Mouse (Mus musculus): ENCODE measurements around the gene Sytl2. TPM values are rescaled to one million over a fixed set of nuclear protein-coding genes. Genes with fewer than 3 reads are reported as not detected.

Sytl2 gene
- total and polyA plus RNA-seq, 3 experiments: not detected

GRCm38 (mm10) chr7:90347779-90348437 is 45.9 kb downstream of the Sytl2 start:
- TF ChIP-seq MEF2A (IDR thresholded peaks at IDR 0.05; ENCODE audit: extremely low read depth, insufficient replicate concordance, low read depth, low read length, poor library complexity, severe bottlenecking): no peak
- no peak for TF ChIP-seq POLR2AphosphoS2 (IDR thresholded peaks at IDR 0.05; ENCODE audit: low read length)
- no peak for TF ChIP-seq MXI1 (IDR thresholded peaks at IDR 0.05; ENCODE audit: low read depth, low read length)
- no peak for TF ChIP-seq TBP (IDR thresholded peaks at IDR 0.05; ENCODE audit: low read depth, low read length)
- no peak for TF ChIP-seq MAFK (IDR thresholded peaks at IDR 0.05; ENCODE audit: borderline replicate concordance, low read depth, low read length)
- no peak for TF ChIP-seq ZMIZ1 (IDR thresholded peaks at IDR 0.05; ENCODE audit: low read depth, low read length)
- TF ChIP-seq ZC3H11A (IDR thresholded peaks at IDR 0.05; ENCODE audit: low read depth, low read length): no peak
- no peak for TF ChIP-seq GABPA (IDR thresholded peaks at IDR 0.05; ENCODE audit: low read depth, low read length)
- TF ChIP-seq USF2 (IDR thresholded peaks at IDR 0.05; ENCODE audit: borderline replicate concordance in 1 of 2, insufficient read depth in 1 of 2, low read depth in 1 of 2, low read length in 2 of 2): no peak
- TF ChIP-seq NELFE (IDR thresholded peaks at IDR 0.05; ENCODE audit: low read depth, low read length): no peak
- no peak for TF ChIP-seq SIN3A (IDR thresholded peaks at IDR 0.05; ENCODE audit: low read length)
- TF ChIP-seq CTCF (IDR thresholded peaks at IDR 0.05 in 2 of 3, conservative IDR thresholded peaks at IDR 0.05 in 1 of 3; ENCODE audit: control insufficient read depth in 1 of 3, insufficient read depth in 1 of 3, low read depth in 2 of 3, low read length in 3 of 3, poor library complexity in 1 of 3, severe bottlenecking in 1 of 3): no peak
- no peak for DNase-seq (ENCODE audit: low read depth, low spot score)

GRCm38 (mm10) chr7:90349014-90349413 is 47.0 kb downstream of the Sytl2 start:
- Histone ChIP-seq H3K9me3 (replicated peaks; ENCODE audit: insufficient read depth, low read length) (no peaks in the 10 kb centered on the region), H3K36me3 (ENCODE audit: control insufficient read depth in 1 of 2, insufficient read depth in 2 of 2, low read length in 2 of 2) (no peaks in the 10 kb centered on the region)
- TF ChIP-seq MEF2A (IDR thresholded peaks at IDR 0.05; ENCODE audit: extremely low read depth, insufficient replicate concordance, low read depth, low read length, poor library complexity, severe bottlenecking) (no peak), KAT2A (conservative IDR thresholded peaks at IDR 0.05; ENCODE audit: low read depth, low read length) (no peak), BHLHE40 (IDR thresholded peaks at IDR 0.05; ENCODE audit: borderline replicate concordance, low read depth, low read length) (no peak), ELF1 (IDR thresholded peaks at IDR 0.05; ENCODE audit: low read depth, low read length) (no peak), TBP (IDR thresholded peaks at IDR 0.05; ENCODE audit: low read depth, low read length) (no peak), ZC3H11A (IDR thresholded peaks at IDR 0.05; ENCODE audit: low read depth, low read length) (no peak), MAFK (IDR thresholded peaks at IDR 0.05; ENCODE audit: borderline replicate concordance, low read depth, low read length) (no peak), NELFE (IDR thresholded peaks at IDR 0.05; ENCODE audit: low read depth, low read length) (no peak), E2F4 (IDR thresholded peaks at IDR 0.05; ENCODE audit: borderline replicate concordance, low read depth, low read length) (no peak)

More at GRCm38 (mm10) chr7:90347779-90348437, 45.9 kb downstream of the Sytl2 start:
- H3K4me1 ChIP-seq (ENCODE audit: control insufficient read depth in 1 of 2, insufficient read depth in 2 of 2, low read length in 2 of 2): peaks cover 0 to 3% of the 10 kb centered on the region in 2 experiments; a peak in 2 of 4 replicates
- no peaks in the 10 kb centered on the region; a peak in 1 of 4 replicates for H3K27me3 ChIP-seq (ENCODE audit: control insufficient read depth in 1 of 2, insufficient read depth in 2 of 2, low read length in 2 of 2)
- no peaks in the 10 kb centered on the region for H3K79me2 ChIP-seq (ENCODE audit: control insufficient read depth, insufficient read depth, low read length, poor library complexity)
- no peaks in the 10 kb centered on the region for H3K9me3 ChIP-seq (replicated peaks; ENCODE audit: insufficient read depth, low read length)
- H3K9ac ChIP-seq (ENCODE audit: control insufficient read depth, low read depth, low read length, poor library complexity, severe bottlenecking): no peak overlapping the region
- no peak overlapping the region for H3K27ac ChIP-seq (ENCODE audit: control insufficient read depth, low read depth, low read length)
- H3K4me3 ChIP-seq (ENCODE audit: control insufficient read depth in 1 of 2, insufficient read depth in 1 of 2, low read depth in 2 of 2, low read length in 2 of 2): no peak overlapping the region
- H3K36me3 ChIP-seq (ENCODE audit: control insufficient read depth in 1 of 2, insufficient read depth in 2 of 2, low read length in 2 of 2): no peaks in the 10 kb centered on the region

More at GRCm38 (mm10) chr7:90349014-90349413, 47.0 kb downstream of the Sytl2 start:
- H3K27me3 ChIP-seq (ENCODE audit: control insufficient read depth in 1 of 2, insufficient read depth in 2 of 2, low read length in 2 of 2): no peaks in the 10 kb centered on the region
- H3K79me2 ChIP-seq (ENCODE audit: control insufficient read depth, insufficient read depth, low read length, poor library complexity): no peaks in the 10 kb centered on the region
- H3K4me1 ChIP-seq (ENCODE audit: control insufficient read depth in 1 of 2, insufficient read depth in 2 of 2, low read length in 2 of 2): peaks cover 0 to 3% of the 10 kb centered on the region in 2 experiments; a peak in 2 of 4 replicates
- H3K9ac ChIP-seq (ENCODE audit: control insufficient read depth, low read depth, low read length, poor library complexity, severe bottlenecking): no peak overlapping the region
- no peak for DNase-seq (ENCODE audit: low read depth, low spot score)
- no peak overlapping the region for H3K27ac ChIP-seq (ENCODE audit: control insufficient read depth, low read depth, low read length)
- H3K4me3 ChIP-seq (ENCODE audit: control insufficient read depth in 1 of 2, insufficient read depth in 1 of 2, low read depth in 2 of 2, low read length in 2 of 2): no peak overlapping the region
